Comparison of ENCODE assay signal across 14 mouse cellular contexts in genomic region chr13:63034666-63035065, GRCm38 (mm10).
"Had no signal": no experiment of that assay in that cellular context is flagged by ENCODE, and none has a peak within 500 bp of the region (broad histone marks: within the 10 kb centered on the region; RNA-seq: fewer than 3 reads in every experiment).

No protein-coding gene starts in this region.

- H3K4me3 ChIP-seq: kidney, embryonic 15.5 days; left cerebral cortex, adult 2 months; limb, embryonic 10.5 days; liver, embryonic 12.5 days; megakaryocyte, embryonic 14.5 days; midbrain, embryonic 15.5 days; neural tube, embryonic 12.5 days had no signal

- H3K4me1 ChIP-seq: limb, embryonic 10.5 days had no signal

- H3K9ac ChIP-seq: kidney, embryonic 15.5 days; liver, embryonic 12.5 days; lung, embryonic 14.5 days; midbrain, embryonic 15.5 days; neural tube, embryonic 12.5 days had no signal

- DNase-seq: kidney, adult 2 months; kidney, postnatal 14 days; lung, embryonic 14.5 days; lung, postnatal 10 days had no signal

- H3K4me2 ChIP-seq: kidney, embryonic 15.5 days; liver, embryonic 12.5 days; lung, embryonic 14.5 days; midbrain, embryonic 11.5 days; midbrain, embryonic 15.5 days; neural tube, embryonic 12.5 days had no signal

- H3K27me3 ChIP-seq: kidney, embryonic 15.5 days; liver, embryonic 12.5 days; midbrain, embryonic 15.5 days; neural tube, embryonic 12.5 days had no signal

- H3K9me3 ChIP-seq: kidney, embryonic 15.5 days; limb, embryonic 10.5 days; liver, embryonic 12.5 days; megakaryocyte, embryonic 14.5 days; midbrain, embryonic 15.5 days; neural tube, embryonic 12.5 days had no signal

- H3K27ac ChIP-seq: kidney, embryonic 15.5 days; left cerebral cortex, adult 2 months; limb, embryonic 10.5 days; liver, embryonic 12.5 days; macrophage; midbrain, embryonic 15.5 days; neural tube, embryonic 12.5 days; stomach, postnatal 0 days had no signal

- H3K36me3 ChIP-seq: kidney, embryonic 15.5 days; limb, embryonic 10.5 days; liver, embryonic 12.5 days; midbrain, embryonic 15.5 days; neural tube, embryonic 12.5 days had no signal

- ATAC-seq: liver, embryonic 12.5 days; midbrain, embryonic 15.5 days had no signal
